Mouse (Mus musculus) cerebellum, adult 2 months (tissue): Measurements from ENCODE around the gene 2010300C02Rik.

Experiments
- CTCF ChIP-seq: fragments of 200-500 bp; IDR thresholded peaks from 2 replicates; pipeline ENCODE4 v1.5.1; 2011; ENCODE audit warnings: low read depth, mild to moderate bottlenecking, control low read depth, low read length, moderate library complexity, borderline replicate concordance; ENCODE audit not compliant: insufficient read depth
- POLR2A ChIP-seq: fragments of 200-500 bp; IDR thresholded peaks from 2 replicates; pipeline ENCODE4 v1.6.1; 2011; ENCODE audit warnings: low read length, control low read depth, borderline replicate concordance; ENCODE audit not compliant: insufficient read depth

DNA sequence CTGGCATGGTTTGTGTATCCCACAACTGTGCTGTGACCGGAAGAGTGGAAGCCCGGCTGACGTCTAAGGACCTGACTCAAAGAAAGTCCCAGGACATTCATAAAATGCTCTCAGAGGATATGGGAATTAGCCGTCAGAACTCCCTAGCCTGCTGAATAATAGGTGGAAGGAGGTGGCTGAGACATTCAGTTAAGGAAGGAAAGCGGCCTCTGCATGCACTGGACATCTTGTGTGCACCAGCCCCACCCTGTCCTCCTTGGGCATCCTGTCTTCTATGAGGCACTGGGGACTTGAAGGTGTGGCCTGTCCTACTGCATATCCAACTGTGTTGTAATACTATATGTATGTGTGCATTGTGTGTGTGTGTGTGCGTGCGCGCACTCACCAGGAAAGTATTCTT is 87.5 kb downstream of the 2010300C02Rik start:
- no peak for TF ChIP-seq CTCF
- no peak for TF ChIP-seq POLR2A
